Mouse (Mus musculus) heart, postnatal 4 days (tissue): Measurements from ENCODE around the gene 9130213A22Rik. TPM values are rescaled to one million over a fixed set of nuclear protein-coding genes. Genes with fewer than 3 reads are reported as not detected.

Experiments used
- DNase-seq: peaks from one replicate; pipeline ENCODE4 v3.0.0; 2021
- total RNA-seq, 2 experiments: library from RNA; stranded (reverse); gene quantifications; 2 replicates each; pipeline ENCODE4 v1.2.3; 2021

Gene 9130213A22Rik
- total RNA-seq, 2 experiments from 2014 or later = 0.29 to 0.65 TPM

- peak; percentile 95 for DNase-seq
These were observed 30.0 kb downstream of the 9130213A22Rik start for GRCm38 (mm10) chr11:69092386-69092751.

DNA sequence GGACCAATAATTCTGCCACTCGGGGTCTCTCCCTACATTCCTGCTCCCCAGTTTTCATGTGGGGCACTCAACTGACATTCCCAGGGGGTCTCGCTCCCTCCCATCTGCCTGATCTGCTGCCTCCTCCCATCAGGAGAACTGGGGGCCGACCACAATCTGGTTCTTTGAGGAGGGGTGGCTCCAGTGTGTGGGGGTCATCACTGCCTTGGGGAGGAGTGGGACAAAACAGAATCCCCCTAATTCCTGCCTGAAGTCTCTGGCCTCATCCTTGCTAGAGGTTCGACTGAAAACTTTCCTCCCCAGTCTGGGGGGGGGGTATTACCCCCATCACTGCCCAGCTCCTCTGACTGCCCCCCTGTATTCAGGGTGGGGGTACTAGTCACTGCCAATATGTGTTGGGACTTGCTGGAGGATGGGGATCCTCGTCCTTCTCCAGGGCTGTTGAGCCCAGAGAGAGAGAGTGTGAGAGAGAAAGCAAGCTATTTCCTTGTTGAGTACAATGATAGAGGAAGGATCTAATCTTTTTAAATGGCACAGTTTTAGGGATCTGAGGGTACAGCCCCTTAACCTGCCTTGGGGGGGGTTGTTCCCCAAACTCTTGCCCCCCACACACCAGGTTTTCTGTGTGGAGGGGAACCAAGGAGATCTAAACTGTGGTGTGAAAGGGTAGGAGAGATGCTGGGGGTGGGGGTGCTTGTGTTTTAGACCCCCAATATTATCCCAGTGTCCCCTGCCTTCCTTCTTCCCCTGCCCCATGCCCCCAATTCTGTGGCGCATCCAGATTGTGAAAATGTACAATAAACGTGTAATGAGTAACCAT is 30.6 kb downstream of the 9130213A22Rik start:
- DNase-seq = no peak

GRCm38 (mm10) chr11:69090367-69090766 is 32.0 kb downstream of the 9130213A22Rik start:
- DNase-seq = no peak

- peak; percentile 14 for DNase-seq
These were observed 32.6 kb downstream of the 9130213A22Rik start for GRCm38 (mm10) chr11:69089616-69090290.

DNA sequence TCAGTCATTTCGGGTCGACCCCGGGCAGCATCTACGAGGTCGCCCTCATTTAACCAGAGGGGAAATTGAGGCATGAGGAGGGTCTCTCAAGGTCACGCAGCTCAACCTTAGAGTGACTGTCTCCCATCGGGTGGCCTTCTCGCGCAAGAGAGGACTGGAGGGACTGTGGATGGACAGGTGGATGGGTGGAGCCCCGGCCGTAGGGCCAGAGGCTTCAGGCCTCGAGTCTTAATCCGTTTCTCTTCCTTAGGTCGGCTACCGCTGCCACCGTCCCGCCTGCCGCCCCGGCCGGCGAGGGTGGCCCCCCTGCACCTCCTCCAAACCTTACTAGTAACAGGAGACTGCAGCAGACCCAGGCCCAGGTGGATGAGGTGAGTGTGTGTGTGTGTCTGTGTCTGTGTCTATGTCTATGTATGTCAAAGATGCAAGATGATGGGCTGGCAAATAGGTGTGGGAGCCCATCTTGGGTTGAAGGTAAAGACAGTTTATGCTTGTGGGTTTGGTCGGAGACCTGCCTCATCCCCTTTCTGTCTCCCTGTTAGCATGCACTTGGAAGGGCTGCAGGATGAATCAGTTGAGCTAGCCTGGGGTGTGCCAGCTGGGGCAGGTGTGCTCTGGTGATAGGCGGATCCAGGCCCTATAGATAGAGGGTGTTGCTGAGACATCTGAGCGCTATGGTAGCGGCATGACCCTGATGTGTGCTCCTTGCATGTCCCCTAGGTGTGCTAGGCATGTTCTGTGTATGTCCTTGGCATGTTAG is 33.4 kb downstream of the 9130213A22Rik start:
- no peak for DNase-seq

- peak; percentile 94 for DNase-seq
These were observed 34.1 kb downstream of the 9130213A22Rik start, which contains the start of gene Vamp2 for GRCm38 (mm10) chr11:69088103-69088855. Gene Vamp2, plus strand, starts transcription at chr11:69088490.

- no peak for DNase-seq
These were observed 34.8 kb downstream of the 9130213A22Rik start for GRCm38 (mm10) chr11:69087597-69087996.

- peak; percentile 55 for DNase-seq
These were observed 35.3 kb downstream of the 9130213A22Rik start for GRCm38 (mm10) chr11:69087082-69087481.

DNA sequence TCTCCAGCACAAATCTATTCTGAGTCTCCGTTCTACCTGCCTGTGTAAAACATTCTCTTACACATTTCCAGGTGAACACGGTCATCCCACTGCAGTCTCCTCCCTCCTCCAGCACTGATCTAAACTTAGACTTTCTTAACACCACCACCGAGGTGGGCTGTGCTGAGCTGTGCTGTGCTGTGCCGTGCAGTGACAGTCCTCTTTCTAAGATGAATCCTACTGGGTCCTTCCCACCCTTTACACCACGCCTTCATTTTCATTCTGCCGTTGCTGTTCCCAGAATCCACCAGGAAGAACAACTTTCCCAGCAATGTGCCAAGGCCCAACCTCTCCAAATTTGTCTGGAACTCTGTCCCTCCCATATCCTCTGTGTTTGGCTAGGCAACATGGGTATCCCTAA is 36.0 kb downstream of the 9130213A22Rik start:
- peak; percentile 26 for DNase-seq

DNA sequence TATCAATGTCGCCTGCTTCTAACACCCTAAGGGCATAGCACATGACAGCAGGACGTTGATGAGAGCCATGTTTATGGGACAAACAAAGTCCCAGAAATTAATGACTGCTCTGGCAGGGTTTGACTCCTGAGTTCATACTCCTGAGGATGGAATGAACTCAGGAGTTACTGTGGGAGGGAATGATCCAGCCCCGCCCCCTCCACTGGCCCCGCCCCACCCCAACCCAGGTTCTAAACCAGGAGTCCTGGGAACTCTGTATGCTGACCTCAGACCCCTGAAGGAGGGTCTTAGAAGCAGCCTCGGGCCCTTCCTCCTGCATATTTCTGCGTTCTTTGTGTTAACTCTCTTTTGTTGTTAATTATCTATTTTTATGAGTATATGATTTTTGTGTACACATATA is 36.8 kb downstream of the 9130213A22Rik start:
- no peak for DNase-seq

DNA sequence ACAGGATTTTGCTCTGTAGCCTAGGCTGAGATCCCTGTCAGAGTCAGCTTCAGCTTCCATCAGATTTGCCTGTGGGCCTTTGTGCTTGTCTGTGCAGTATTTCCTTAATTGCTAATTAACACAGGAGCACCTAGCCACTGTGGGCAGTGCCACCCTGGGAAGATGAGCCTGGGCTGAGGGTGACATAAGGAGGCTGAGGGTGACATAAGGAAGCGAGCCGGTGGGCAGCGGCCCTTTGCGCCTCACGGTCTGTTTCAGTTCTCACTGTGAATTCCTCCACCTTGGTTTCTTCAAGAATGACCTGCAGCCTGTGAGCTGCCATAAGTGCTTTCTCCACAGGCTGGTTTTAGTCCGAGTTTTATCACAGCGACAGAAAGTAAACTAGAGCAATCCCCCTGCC is 40.8 kb downstream of the 9130213A22Rik start:
- DNase-seq = no peak

GRCm38 (mm10) chr11:69080855-69081222 is 41.5 kb downstream of the 9130213A22Rik start:
- no peak for DNase-seq

DNA sequence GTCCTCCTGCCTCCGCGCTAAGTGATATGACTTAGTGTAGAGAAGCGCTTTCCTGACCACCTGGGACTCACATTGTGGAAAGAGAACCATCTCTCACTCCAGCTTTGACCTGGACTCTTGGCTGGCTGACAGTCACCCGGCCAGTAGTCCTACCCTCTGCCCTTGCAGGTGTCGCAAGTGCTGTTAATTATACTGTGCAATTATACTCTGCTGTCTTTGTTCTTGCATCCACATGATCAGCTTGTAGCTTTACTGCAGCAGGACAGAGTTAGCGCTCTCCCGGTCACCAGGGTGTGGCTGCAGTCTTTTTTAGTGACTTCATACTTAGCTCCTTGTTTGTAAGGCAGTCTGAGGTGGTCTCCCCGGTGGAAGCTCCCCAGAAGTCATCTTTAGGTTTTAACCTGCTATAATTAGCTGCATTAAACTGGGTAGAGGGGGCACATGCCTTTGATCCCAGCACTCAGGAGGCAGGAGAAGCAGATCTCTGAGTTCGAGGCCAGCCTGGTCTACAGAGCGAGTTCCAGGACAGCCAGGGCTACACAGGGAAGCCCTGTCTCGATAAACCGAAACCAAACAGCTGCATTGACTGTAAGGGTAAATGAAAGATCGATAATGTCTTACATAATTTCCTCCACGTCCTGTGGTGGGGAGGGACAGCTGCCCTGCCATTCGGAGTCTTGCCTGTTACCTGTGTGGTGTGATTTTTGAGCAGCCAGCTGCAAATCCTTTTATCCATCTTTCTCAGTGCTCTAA is 42.1 kb downstream of the 9130213A22Rik start:
- no peak for DNase-seq

GRCm38 (mm10) chr11:69078805-69079438 is 43.5 kb downstream of the 9130213A22Rik start:
- DNase-seq = no peak

DNA sequence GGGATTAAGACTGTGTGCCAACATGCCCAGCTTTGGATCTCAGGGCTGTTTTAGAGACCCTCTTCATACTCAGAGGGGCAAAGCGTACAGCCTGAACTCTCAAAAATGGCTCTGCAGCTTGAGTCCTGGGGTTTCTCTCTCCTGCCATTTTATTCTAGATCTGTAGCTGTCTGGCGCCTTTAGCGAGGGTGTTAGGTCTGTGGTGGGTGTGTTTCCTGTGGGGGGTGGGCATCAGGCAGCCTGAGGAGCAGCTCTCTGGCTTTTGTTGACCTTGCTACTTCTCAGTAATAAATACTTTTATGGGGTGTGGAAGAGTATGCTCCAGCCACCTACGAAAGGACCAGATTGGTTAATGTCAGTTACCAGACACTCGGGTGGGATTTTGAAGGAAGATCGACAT is 44.3 kb downstream of the 9130213A22Rik start:
- DNase-seq = no peak

GRCm38 (mm10) chr11:69077316-69077715 is 45.1 kb downstream of the 9130213A22Rik start:
- no peak for DNase-seq

- DNase-seq = no peak
These were observed 45.8 kb downstream of the 9130213A22Rik start for GRCm38 (mm10) chr11:69076572-69076971.

GRCm38 (mm10) chr11:69075764-69076479 is 46.5 kb downstream of the 9130213A22Rik start:
- no peak for DNase-seq

- DNase-seq = no peak
These were observed 47.7 kb downstream of the 9130213A22Rik start for GRCm38 (mm10) chr11:69074776-69075069.

GRCm38 (mm10) chr11:69073951-69074775 is 48.2 kb downstream of the 9130213A22Rik start:
- no peak for DNase-seq
